Mouse (Mus musculus) spleen, postnatal 4 days (tissue): Measurements from ENCODE around the gene D330020A13Rik.
"Not testable (repeated sequence)": the region's sequence is repeated elsewhere in the genome, so short reads cannot be mapped to it uniquely, and the experiment has no call there.

Experiments
- DNase-seq, 2 experiments: peaks; one replicate each; pipeline ENCODE4 v3.0.0; 2022; ENCODE audit warnings: low spot score in 2 of 2

Gene D330020A13Rik

DNA sequence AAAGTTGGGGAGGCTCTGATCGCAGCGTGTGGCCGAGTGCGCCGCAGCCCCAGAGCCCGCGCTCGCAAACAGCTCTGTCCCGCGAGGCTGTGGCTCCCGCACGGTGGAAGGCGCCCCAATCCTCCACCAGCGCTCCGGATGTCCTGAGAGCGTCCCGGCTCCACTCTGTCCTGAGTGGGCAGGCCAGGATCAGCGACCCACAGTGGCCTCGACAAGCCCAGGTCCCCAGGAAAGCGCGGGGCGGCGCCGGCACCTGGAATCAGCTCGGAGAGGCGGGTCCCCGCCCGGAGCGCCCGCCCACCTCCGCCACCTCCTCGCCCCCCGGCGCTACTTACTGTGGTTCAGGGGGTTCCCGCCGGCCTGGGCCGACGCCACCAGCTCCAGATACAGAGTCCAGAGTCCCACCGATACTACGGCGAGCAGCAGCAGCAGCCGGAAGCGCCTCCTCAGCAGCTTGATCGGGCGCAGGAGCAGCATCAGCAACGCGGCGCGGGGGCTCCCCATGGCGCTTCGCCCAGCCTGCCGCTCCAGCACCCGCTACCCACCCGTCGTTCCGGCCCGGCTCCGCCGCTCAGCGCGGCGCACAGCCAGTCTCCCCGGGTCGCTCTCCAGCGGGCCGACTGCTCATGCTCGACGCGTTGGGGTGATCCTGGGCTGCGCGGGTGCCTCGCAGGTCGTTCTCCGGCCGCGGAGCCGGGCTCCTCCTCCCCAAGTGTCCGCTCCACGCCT lies at the start of gene D330020A13Rik, which contains the start of gene B4galnt3:
Gene D330020A13Rik (plus strand): TSS at position 309 of the 729 bp plus-strand sequence.
Gene B4galnt3 (minus strand): TSS at position 504 of the 729 bp plus-strand sequence.
- DNase-seq, result peak; percentile 15 to 64

DNA sequence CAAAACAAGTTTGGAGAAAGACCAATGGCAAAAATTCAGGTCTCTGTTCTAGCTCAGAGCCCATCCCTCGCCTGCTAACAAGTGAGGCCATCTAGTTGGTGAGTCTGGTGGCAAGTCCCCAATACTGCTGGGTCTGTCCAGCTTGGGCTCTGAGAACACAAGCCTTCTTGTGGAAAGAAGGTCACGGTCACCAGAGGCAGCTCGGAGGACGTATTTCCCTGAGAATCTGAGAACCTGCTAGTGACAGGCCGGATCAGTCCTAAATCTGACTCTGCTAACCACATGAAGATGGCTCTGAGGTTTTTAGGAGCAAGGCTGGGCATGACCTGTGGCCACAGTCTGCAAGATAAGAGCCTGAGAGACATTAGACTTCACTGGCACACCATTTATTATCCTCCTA lies 47.5 kb upstream of the D330020A13Rik start:
- no peak for DNase-seq

DNA sequence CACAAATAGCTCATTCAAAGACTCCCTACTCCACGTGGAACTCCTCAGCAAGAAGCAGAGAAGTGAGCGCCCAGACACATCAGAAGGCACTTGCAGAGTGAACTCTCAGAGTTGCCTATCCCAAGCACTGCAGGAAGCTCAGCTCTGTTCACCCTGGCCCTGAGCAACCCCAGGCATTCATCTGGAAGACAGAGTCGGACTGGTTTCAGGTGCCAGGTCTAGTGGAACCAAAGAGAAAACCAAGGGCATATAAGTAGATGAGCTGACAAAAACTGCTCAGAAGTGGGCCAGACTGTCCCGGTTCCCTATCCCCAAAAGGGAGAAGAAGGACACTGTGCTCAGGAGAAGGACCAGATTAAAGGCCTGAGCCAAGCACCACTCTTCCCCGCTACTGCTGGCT lies 44.3 kb upstream of the D330020A13Rik start:
- no peak for DNase-seq

DNA sequence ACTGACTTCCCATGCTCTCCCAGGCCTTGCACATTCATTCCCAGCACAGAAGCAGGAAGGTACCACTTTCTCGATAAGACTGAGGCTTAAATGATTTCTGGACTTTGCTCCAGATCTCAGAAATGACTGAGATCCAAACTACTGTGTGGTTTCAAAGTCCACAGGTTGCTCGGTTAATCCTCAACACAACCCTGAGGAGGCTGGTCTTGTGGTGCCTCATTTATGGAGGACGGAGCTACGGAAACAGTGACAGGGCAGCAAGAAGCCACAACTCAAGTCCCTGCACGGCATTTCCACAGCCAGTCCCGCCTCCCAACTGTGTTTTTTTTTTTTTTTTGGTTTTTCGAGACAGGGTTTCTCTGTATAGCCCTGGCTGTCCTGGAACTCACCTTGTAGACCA lies 43.2 kb upstream of the D330020A13Rik start:
- DNase-seq, result no peak

DNA sequence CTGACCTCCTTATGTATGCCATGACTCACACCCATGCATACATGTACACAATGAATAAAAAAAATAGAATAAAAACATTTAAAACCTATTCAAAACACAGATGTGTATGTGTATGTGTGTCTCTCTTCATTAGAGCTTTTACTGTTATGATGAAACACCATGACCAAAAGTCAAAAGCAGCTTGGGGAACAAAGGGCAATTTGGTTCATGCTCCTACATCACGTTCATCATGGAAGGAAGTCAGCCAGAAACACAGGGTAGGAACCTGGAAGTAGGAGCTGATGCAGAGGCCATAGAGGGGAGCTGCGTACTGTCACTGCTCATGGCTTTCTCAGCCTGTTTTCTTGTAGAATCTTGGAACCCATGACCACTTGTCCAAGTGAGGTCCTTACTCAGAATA lies 41.4 kb upstream of the D330020A13Rik start:
- no peak for DNase-seq

DNA sequence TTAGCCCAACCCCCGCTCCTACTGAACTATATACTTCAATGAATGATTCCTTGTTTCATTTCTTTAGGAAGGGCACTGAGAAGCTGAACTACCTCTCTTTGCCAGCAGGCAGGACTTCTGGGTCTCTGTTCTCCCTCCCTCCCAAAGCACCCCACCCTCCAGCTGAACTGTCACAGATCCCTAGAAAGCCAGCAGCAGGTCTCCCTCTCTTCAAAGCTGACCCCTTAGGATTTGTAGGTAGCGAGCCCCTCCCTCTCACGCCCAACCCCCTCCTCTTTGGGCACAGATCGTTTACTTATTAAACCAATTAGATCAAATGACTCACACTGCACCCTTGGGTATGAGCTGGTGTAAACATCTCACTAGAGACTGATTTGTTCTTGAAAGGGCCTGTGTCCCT lies 39.5 kb upstream of the D330020A13Rik start:
- DNase-seq, result no peak

DNA sequence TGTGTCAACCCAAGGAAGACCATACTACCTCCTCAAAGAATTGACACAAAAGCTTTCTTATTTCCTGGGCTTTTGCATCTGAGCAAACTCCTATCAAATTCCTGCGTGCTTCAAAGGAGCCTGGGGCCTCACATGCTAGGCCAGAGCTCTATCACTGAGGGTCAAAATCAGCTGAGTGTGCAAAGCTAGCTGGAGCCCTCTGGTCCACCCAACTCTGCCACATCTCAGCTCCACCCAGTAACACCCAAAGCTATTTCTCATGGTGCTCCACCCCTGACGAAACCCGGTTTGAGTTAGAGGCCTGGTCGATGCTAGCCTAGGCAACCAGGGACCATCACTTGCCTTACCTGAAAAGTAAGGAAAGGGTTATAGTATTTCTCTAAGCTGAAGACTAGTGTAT lies 39.0 kb upstream of the D330020A13Rik start:
- DNase-seq, result no peak

DNA sequence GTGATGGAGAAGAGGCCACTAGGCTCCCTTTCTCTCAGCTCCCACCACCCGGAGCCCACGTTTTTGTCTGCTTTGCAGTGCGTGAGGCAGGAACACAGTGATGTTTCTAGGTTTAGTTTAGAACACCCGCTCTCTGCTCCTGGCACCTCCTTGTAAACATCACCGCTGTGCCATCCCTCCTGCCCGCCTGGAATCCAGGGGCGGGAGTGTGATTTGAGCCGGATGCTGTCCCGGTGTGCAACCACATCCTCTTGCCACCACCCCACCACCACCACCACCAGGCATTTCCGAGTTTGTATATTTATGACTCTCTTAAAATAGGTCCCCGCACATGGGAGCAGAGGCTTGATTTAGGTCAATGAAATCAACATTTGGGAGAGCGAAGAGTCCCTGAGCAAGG lies 38.5 kb upstream of the D330020A13Rik start:
- DNase-seq, result no peak

DNA sequence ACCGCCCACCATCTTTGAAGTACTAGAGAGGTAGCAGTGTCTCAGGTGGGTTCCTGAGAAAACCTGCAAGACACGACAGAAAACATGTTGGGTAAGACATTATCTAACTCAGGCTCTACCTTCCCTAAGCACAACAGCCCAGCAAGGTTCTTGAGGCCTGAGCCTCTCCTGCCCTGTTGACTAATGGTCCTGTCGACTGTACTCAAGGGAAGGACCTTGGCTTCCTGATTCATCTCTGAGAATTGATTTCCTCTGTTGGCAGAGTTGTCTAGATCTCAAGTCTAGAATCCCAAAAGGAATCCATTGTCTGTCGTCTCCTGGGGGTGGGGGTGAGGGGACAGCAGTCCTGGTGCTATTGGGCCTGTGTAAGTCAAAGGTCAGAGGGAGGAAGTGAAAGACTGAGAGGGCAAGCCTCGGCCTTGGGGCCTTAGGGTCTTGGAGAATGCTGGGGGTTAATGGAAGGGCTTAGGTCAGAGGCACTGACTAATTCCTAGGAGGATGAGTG lies 37.7 kb upstream of the D330020A13Rik start:
- no peak for DNase-seq

DNA sequence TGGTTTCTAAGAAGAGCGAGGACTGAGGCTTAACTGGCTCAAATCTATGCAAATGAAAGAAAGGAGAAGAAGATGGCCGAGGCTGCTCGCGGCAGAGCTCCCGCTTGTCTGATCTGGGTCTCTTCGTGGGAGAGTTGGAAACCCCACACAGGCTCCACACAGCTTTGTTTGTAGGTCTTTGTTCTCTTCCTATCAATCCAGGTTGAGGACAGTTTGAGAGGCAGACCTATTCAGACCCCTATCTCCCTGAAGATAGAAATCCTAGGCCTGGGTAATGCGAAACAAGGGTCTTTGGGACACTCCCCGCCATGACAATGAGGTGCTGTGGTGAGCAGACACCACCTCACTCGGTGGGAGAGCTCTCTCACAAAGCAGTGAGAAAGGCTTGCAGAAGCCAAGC lies 34.7 kb upstream of the D330020A13Rik start:
- DNase-seq, result no peak

DNA sequence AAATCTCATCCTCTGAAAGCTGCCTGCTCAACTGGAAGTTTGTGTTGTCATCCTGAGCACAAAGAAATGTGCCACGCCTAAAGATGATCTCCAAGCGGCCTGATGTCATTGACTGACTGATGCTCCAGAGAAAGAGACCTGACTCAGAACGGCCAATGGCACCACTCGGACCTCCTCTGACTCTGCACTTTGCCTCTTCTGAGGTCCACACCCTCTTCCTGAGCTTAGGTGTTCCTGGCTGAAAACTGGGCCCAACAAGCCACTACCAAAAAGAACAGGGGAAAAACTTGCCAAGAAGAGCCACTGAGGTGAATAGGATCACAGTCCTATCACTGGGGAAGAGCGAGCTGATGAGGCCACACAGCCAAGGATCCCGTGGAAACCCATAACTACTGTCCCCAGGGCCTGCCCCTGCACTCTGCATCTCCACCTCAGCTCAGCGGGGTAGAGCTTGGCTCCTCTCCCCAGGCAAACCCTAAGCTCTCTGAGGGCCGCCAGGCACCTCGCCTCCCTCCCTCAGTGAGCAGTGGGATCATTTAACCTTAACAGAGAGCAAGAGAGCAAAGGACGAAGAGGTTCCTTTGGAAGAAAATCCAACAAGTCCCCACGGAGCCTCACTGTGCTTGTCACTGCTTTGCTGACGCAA lies 31.2 kb upstream of the D330020A13Rik start:
- no peak for DNase-seq

DNA sequence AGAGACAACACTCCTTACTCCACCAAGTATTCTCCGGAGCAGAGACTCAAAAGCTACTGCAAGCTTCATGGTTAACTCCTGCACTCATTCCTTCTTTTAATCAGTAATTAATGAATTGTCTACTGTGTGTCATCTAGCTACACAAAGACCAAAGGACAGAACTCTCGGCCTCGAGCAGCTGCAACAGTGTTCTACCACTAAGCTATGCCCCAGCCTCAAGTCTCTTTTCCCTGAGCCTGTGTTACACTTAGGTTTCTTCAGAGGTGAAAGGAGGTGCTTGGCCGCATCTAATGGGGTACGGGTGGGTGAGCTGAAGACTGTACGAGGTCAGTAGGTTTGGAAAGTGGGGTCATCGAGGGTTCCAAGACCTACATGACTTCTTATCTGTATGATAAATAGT lies 30.6 kb upstream of the D330020A13Rik start:
- no peak for DNase-seq

DNA sequence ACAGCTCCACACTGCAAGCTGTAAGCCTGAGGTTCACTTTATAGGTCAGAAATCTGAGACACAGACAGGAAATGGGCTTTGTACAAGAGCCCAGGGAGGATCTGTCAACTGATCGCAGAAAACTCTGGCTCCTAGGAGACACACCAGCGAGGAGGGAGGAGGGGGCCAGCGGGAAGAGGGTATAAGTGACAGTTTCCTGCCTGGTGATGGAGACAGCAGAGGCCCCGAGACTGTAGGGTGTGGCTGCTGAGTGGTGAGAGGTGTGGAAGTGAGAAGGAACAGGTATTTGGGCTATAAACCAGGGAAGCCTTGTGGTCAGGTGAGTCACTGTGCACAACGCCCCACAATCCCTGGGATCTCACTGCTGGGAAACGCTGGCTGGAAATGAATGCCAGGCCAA lies 30.0 kb upstream of the D330020A13Rik start:
- DNase-seq, result no peak

DNA sequence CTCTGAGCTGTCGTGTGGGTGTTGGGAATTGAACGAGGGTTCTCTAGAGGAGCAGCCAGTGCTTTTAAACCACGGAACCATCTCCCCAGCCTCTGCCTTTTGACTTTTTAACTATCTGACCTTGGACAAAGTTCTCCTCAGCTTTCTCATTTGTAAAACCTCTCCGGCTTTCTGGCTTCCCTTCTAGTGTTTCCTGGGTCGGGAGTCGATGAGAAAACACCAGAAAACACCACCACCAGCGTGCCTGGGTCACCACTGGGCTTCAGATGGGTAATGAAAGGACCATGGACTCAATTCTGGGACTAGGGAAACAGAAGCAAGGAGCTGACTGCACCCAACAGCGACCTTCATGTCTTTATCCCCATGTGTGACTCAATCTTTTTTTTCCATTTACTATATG lies 20.0 kb upstream of the D330020A13Rik start:
- DNase-seq, result no peak

DNA sequence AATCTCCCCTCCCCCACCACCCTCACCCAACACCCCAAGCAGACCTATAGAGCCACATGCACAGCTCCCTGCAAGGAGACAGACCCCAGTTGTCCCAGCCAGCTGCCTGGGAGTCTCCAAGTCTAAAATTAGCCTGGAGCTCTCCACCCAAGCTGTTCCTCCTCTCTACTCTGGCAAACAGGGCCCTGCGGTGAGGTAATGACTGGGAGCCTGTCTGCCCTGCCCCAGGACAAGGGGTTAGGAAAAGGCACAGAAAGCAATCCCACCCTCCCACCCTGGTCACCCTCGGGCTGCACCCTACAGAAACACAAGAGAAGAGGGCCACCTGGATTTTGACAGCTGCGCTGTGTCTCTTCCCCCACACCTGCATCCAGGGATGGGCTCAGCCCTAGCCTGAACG lies 19.3 kb upstream of the D330020A13Rik start:
- DNase-seq, result no peak

DNA sequence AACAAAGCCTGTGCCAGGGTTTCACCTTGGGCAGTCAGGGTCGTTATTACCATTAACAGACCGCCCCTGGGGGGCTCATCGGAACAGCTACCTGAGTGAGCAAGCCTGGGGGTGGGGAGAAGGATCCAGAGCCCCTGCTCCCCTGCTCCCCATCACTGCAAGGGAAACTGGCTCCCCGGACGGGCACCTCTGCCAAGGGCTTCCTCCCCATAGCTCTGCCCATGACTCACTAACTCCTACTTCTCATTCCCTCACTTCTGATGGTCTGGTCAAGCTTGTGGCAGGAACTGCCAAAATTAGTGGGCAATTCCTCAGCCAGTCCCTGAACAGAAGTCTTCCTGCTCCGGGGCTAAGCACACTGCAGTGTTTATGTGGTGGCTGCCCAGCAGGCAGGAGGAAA lies 18.9 kb upstream of the D330020A13Rik start:
- DNase-seq, result no peak

DNA sequence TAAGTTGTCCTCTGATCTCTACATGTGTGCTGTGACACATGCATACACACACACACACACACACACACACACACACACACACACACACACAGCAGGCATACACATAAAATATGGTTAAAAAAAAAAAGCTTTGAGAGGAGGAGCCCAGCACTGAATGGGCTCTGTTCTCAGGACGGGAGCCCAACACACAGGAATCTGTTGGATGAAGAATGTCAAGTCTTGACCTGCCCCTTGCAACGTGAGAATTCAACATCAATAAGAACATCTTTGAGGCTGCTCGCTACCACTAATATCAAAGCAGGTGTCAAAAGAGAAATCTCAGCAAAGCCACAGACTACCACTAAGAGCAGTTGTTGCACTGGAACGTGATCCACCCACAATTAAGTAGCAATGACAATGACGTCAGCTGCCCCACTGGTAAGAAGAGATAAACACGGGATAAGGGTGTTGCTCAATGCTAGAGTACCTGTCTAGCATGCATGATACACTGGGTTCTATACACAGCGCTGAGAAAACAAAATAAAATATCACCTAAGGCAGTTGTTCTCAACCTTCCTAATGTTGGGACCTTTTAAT lies 17.2 kb upstream of the D330020A13Rik start:
- no peak for DNase-seq

DNA sequence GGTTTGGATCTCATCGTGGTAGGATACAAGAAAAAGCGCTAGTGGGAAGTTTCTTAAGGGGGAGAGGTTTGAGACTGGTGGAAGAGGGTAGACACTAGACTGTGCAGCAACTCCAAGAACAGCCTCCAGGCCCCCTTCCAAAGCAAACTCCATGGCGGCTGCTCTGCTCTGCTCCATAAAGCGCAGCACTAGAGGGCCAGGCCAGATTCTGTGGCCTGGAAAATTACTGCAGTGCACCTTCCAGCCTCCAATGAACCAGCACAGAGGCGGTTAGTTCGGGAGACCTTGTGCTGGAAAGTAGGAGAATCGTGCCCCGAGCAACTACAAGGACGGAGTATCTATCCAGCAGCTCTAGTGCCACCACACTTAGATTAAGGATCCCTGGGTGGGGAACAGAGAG lies 6.9 kb upstream of the D330020A13Rik start:
- no peak for DNase-seq

DNA sequence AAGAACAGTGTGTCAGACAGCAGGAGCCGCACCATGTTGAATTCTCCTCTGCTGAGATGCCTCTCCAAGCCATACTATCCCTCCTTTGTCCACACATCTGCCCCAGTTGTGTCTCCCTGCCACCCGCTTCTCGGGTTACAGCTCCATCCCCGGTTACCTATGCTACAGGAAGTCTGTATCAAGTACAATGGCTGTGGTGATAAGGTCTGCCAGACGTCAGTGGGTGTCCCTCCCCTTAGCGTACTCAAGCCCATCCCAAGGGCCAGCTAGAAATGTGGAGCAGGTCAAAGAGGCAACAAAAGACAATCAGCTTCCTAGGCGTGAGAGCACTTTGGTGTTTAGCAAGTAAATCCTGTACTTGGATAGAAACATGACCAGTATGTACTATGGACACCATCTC lies 5.6 kb upstream of the D330020A13Rik start:
- DNase-seq, result no peak

DNA sequence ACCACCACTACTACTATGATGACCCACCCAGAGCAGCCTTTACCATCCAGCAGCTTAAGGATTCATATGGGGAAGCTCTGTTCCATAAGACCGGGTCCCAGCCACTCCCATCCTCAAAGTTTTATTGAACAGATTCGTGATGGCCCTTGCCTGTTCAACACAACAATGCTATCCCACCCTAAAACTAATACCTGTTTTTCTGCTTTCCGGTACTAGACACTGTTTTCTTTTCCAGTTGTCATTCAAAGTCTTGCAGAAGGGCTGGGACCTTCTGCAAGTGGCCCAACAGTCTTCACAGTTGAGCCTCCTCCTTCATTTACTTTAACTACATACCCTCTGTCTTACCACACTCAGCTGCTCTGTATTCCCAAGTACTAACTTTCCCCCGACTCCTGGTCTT lies 4.7 kb upstream of the D330020A13Rik start:
- no peak for DNase-seq

DNA sequence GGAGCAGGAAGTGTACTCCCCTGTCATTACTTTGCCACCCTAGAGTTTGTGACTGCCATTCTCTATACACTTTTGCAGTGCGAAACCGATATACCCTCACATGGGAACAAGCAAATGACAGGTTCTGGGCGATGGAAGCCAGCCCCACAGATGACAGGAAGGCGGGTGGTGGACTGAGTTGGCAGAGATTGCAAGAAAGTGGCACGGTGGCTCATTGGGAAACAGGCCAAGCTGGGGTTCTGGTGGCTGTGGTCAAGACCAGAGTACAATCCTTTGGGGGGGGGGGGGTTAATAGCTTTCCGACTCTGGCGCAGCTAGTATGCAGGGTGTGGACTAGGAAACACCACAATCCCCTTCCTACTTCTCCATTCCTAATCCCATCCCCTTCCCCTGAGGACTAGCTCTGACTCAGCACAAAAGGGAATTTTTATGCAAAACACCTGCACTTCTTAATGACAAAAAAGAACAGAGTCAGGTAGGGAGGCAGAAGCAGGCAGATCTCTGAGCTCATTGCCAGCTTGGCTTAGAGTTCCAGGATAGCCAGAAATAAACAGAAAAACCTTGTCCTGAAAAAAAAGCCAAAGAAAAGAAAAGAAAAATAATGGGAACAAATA lies 2.7 kb upstream of the D330020A13Rik start:
- DNase-seq, result no peak

DNA sequence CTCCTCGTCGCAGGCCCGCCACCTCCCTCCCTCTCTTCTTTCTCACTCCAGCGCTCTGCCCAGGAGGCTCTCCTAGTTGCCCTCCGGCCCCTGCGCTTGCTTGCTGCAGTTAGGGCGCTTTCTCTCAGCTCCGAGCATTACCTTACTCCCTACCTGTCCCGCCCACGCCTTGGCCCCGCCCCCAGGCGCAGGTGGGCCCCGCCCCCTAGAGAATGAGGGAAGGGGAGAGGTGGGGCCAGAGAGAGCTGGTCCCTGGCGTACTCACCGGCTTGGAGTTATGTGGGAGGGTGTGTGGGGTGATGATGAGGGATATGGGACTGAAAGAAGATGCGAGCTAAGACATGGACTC lies 595 bp downstream of the D330020A13Rik start:
- DNase-seq, result peak in 1 of 2 experiments; percentile 64

DNA sequence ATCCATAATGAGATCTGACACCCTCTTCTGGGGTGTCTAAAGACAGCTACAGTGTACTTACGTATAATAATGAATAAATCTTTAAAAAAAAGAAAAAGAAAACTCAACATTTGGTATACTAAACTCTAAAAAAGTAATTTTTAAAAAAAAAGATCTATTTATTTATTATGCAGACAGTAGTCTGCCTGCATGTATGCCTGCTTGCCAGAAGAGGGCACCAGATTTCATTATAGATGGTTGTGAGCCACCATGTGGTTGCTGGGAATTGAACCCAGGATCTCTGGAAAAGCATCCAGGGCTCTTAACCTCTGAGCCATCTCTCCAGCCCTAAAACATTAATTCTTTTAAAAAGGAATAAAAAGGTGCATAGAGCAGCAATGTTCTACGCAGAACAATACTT lies 2.4 kb downstream of the D330020A13Rik start:
- DNase-seq, result not testable (repeated sequence)
